23 mouse cellular contexts compared by ENCODE assay signal in genomic region chr11:102567157-102567556, GRCm38 (mm10). TPM values are rescaled to one million over a fixed set of nuclear protein-coding genes. Genes with fewer than 3 reads are reported as not detected.
DNase-seq lines count a peak whose midpoint lies in the region; ATAC-seq and TF ChIP-seq lines count a peak whose summit lies in the region.
"Had no signal": no experiment of that assay in that cellular context is flagged by ENCODE, and none has a peak within 500 bp of the region (broad histone marks: within the 10 kb centered on the region; RNA-seq: fewer than 3 reads in every experiment).

No protein-coding gene starts in this region.

- H3K27ac ChIP-seq in gastrocnemius, adult 2 months = no peak overlapping the region
- no peak overlapping the region for H3K27ac ChIP-seq in left cerebral cortex, adult 2 months
- no peak overlapping the region for H3K27ac ChIP-seq in MEL (ENCODE audit: control insufficient read depth, low read depth, low read length)
- no peak overlapping the region for H3K27ac ChIP-seq in stomach, postnatal 0 days (replicated peaks)
- H3K27ac ChIP-seq: embryonic facial prominence, embryonic 13.5 days; forebrain, embryonic 12.5 days; heart, embryonic 10.5 days; hindbrain, embryonic 13.5 days; hindbrain, postnatal 0 days had no signal

- DNase-seq in gastrocnemius, adult 2 months = no peak
- DNase-seq in gastrocnemius, postnatal 36 days = no peak
- no peak for DNase-seq in left cerebral cortex, adult 2 months (ENCODE audit: extremely low spot score in 1 of 2, low spot score in 2 of 2)
- no peak for DNase-seq in left cerebral cortex, adult 11 months (ENCODE audit: low spot score)
- no peak for DNase-seq in MEL (ENCODE audit: low read depth, low spot score)
- DNase-seq in stomach, postnatal 0 days (ENCODE audit: low spot score) = no peak
- DNase-seq in yolk sac, embryonic 10.5 days (ENCODE audit: low spot score) = no peak
- DNase-seq: adrenal gland, postnatal 10 days; B cell, adult 2 months; cerebellum, adult 11-12 months; cerebellum, adult 9-10 months; cerebellum, postnatal 36 days; gastrocnemius, postnatal 14 days; heart, postnatal 10 days; heart, postnatal 4 days had no signal

- no peak for TF ChIP-seq EP300 in MEL (IDR thresholded peaks at IDR 0.05; ENCODE audit: low read depth in 1 of 2, low read length in 2 of 2)
- TF ChIP-seq EP300 in stomach, postnatal 0 days (optimal IDR thresholded peaks at IDR 0.05) = no peak

- no peak for ATAC-seq in stomach, postnatal 0 days (ENCODE audit: low FRiP score, low TSS enrichment)
- ATAC-seq: CD4-positive, CD25-positive, alpha-beta regulatory T cell, adult 4 months; forebrain, embryonic 16.5 days; hindbrain, postnatal 0 days had no signal

- no peak overlapping the region for H3K9ac ChIP-seq in MEL (ENCODE audit: control insufficient read depth, low read depth, low read length, poor library complexity, severe bottlenecking)
- no peak overlapping the region for H3K9ac ChIP-seq in stomach, postnatal 0 days (ENCODE audit: low read length)
- H3K9ac ChIP-seq: embryonic facial prominence, embryonic 13.5 days; forebrain, embryonic 12.5 days; hindbrain, embryonic 13.5 days had no signal

- peaks cover 0 to 25% of the 10 kb centered on the region in 2 experiments; a peak in 2 of 4 replicates for H3K36me3 ChIP-seq in MEL (ENCODE audit: control insufficient read depth in 1 of 2, insufficient read depth in 2 of 2, low read length in 2 of 2)
- no peaks in the 10 kb centered on the region for H3K36me3 ChIP-seq in stomach, postnatal 0 days (ENCODE audit: control insufficient read depth, insufficient read depth, low read length)
- H3K36me3 ChIP-seq: embryonic facial prominence, embryonic 13.5 days; forebrain, embryonic 12.5 days; heart, embryonic 10.5 days; hindbrain, embryonic 13.5 days had no signal

- H3K79me2 ChIP-seq in MEL (ENCODE audit: control insufficient read depth, insufficient read depth, low read length, poor library complexity) = peaks cover 2% of the 10 kb centered on the region; the same call in 1 of the 2 replicates

- TF ChIP-seq POLR2A in MEL (IDR thresholded peaks at IDR 0.05; ENCODE audit: control insufficient read depth in 1 of 2, insufficient read depth in 1 of 2, low read depth in 1 of 2, low read length in 2 of 2, poor library complexity in 1 of 2) = no peak

- peaks cover 15 to 21% of the 10 kb centered on the region in 2 experiments for H3K4me1 ChIP-seq in MEL (ENCODE audit: control insufficient read depth in 1 of 2, insufficient read depth in 2 of 2, low read length in 2 of 2)
- no peaks in the 10 kb centered on the region for H3K4me1 ChIP-seq in stomach, postnatal 0 days (replicated peaks; ENCODE audit: control insufficient read depth, insufficient read depth)
- H3K4me1 ChIP-seq: embryonic facial prominence, embryonic 13.5 days; forebrain, embryonic 12.5 days; hindbrain, embryonic 13.5 days had no signal

- H3K4me3 ChIP-seq in gastrocnemius, adult 2 months = no peak overlapping the region
- no peak overlapping the region for H3K4me3 ChIP-seq in left cerebral cortex, adult 2 months
- no peak overlapping the region for H3K4me3 ChIP-seq in MEL (ENCODE audit: control insufficient read depth in 1 of 2, insufficient read depth in 1 of 2, low read depth in 2 of 2, low read length in 2 of 2)
- no peak overlapping the region for H3K4me3 ChIP-seq in stomach, postnatal 0 days (ENCODE audit: low read depth, low read length)
- H3K4me3 ChIP-seq: embryonic facial prominence, embryonic 13.5 days; forebrain, embryonic 12.5 days; heart, embryonic 10.5 days; hindbrain, embryonic 13.5 days had no signal

- no peaks in the 10 kb centered on the region for H3K9me3 ChIP-seq in MEL (replicated peaks; ENCODE audit: insufficient read depth, low read length)
- no peaks in the 10 kb centered on the region for H3K9me3 ChIP-seq in stomach, postnatal 0 days (ENCODE audit: control insufficient read depth, low read length)
- H3K9me3 ChIP-seq: embryonic facial prominence, embryonic 13.5 days; forebrain, embryonic 12.5 days; heart, embryonic 10.5 days; hindbrain, embryonic 13.5 days had no signal

- intact Hi-C loops in gastrocnemius, adult 2 months (cut with DNase I) = no loop called here
- intact Hi-C loops in gastrocnemius, postnatal 36 days (cut with DNase I) = no loop called here
- intact Hi-C loops in left cerebral cortex, adult 2 months (cut with DNase I) = no loop called here

- H3K27me3 ChIP-seq in MEL (ENCODE audit: control insufficient read depth in 1 of 2, insufficient read depth in 2 of 2, low read length in 2 of 2) = no peaks in the 10 kb centered on the region
- no peaks in the 10 kb centered on the region for H3K27me3 ChIP-seq in stomach, postnatal 0 days (ENCODE audit: control insufficient read depth, insufficient read depth, low read length)
- H3K27me3 ChIP-seq: embryonic facial prominence, embryonic 13.5 days; forebrain, embryonic 12.5 days; hindbrain, embryonic 13.5 days had no signal

- TF ChIP-seq CTCF in gastrocnemius, adult 2 months (IDR thresholded peaks at IDR 0.05) = peak; percentile 22; the same call in 1 of the 2 replicates
- peak; percentile 34 for TF ChIP-seq CTCF in left cerebral cortex, adult 2 months (IDR thresholded peaks at IDR 0.05)
- peak in 2 of 3 experiments; percentile 13 to 26; a peak in 3 of 6 replicates for TF ChIP-seq CTCF in MEL (IDR thresholded peaks at IDR 0.05 in 2 of 3, conservative IDR thresholded peaks at IDR 0.05 in 1 of 3; ENCODE audit: control insufficient read depth in 1 of 3, insufficient read depth in 1 of 3, low read depth in 2 of 3, low read length in 3 of 3, poor library complexity in 1 of 3, severe bottlenecking in 1 of 3)
- TF ChIP-seq CTCF in stomach, postnatal 0 days (IDR thresholded peaks at IDR 0.05; ENCODE audit: low read depth) = peak; percentile 31

- TF ChIP-seq RAD21 in MEL (IDR thresholded peaks at IDR 0.05; ENCODE audit: low read depth, low read length) = no peak

- no peak overlapping the region for H3K4me2 ChIP-seq in stomach, postnatal 0 days (replicated peaks; ENCODE audit: low read depth)
- H3K4me2 ChIP-seq: embryonic facial prominence, embryonic 13.5 days; forebrain, embryonic 12.5 days; hindbrain, embryonic 13.5 days had no signal

- WGBS in stomach, postnatal 0 days = 86% methylated on average over 6 of the region's 6 CpGs

TF ChIP-seq in MEL, 35 proteins besides CTCF, POLR2A, EP300 and RAD21:
- TF ChIP-seq CHD1 (IDR thresholded peaks at IDR 0.05; ENCODE audit: low read depth, low read length) (no peak), GATA1 (IDR thresholded peaks at IDR 0.05; ENCODE audit: low read depth, low read length) (no peak), ETS1 (IDR thresholded peaks at IDR 0.05; ENCODE audit: low read depth, low read length) (no peak), ZMIZ1 (IDR thresholded peaks at IDR 0.05; ENCODE audit: low read depth, low read length) (no peak), E2F4 (IDR thresholded peaks at IDR 0.05; ENCODE audit: borderline replicate concordance, low read depth, low read length) (no peak), NELFE (IDR thresholded peaks at IDR 0.05; ENCODE audit: low read depth, low read length) (no peak), MYB (IDR thresholded peaks at IDR 0.05; ENCODE audit: low read depth, low read length) (no peak), MEF2A (IDR thresholded peaks at IDR 0.05; ENCODE audit: extremely low read depth, insufficient replicate concordance, low read depth, low read length, poor library complexity, severe bottlenecking) (no peak), BHLHE40 (IDR thresholded peaks at IDR 0.05; ENCODE audit: borderline replicate concordance, low read depth, low read length) (no peak), CHD2 (IDR thresholded peaks at IDR 0.05; ENCODE audit: low read length) (no peak), JUND (IDR thresholded peaks at IDR 0.05; ENCODE audit: low read depth, low read length) (no peak)

RNA-seq across cellular contexts. Expression of gene Gpatch8, which starts 11.0 kb away (rescaled TPM):
- 10 to 100 TPM; 23.7 to 26.8 TPM for total RNA-seq in gastrocnemius, adult 2 months (2021)
- 10 to 100 TPM; 20.2 to 24.4 TPM for total RNA-seq in gastrocnemius, postnatal 36 days (2021)
- total RNA-seq in left cerebral cortex, adult 2 months (2021) = 10 to 100 TPM; 57.1 to 60.5 TPM
- total RNA-seq in MEL (2012; rRNA removed) = 17.9 and 20.3 TPM in 2 replicates
- polyA plus RNA-seq in MEL (2012; ENCODE audit: insufficient read depth in 1 of 2, insufficient read length in 2 of 2, low read depth in 1 of 2, low replicate concordance in 2 of 2, missing spikeins in 1 of 2) = 10 to 100 TPM; 25.8 to 29.7 TPM
- polyA plus RNA-seq in stomach, postnatal 0 days (2015; fragmentation: Nextera tagmentation; extraction: Ambion mirVana) = 16.7 and 16.8 TPM in 2 replicates

RNA-seq across cellular contexts. Expression of gene Gm11627, which starts 12.1 kb away (rescaled TPM):
- total RNA-seq in gastrocnemius, adult 2 months (2021) = not detected
- not detected for total RNA-seq in gastrocnemius, postnatal 36 days (2021)
- 1 to 10 TPM; 4.8 to 5.0 TPM for total RNA-seq in left cerebral cortex, adult 2 months (2021)
- total RNA-seq in MEL (2012; rRNA removed) = 0.33 and 0.35 TPM in 2 replicates
- polyA plus RNA-seq in MEL (2012; ENCODE audit: insufficient read depth in 1 of 2, insufficient read length in 2 of 2, low read depth in 1 of 2, low replicate concordance in 2 of 2, missing spikeins in 1 of 2) = under 1 TPM in 1 of 2 experiments, not detected in 1; 0.13 TPM
- 20.1 and 22.4 TPM in 2 replicates for polyA plus RNA-seq in stomach, postnatal 0 days (2015; fragmentation: Nextera tagmentation; extraction: Ambion mirVana)
- total RNA-seq: granulocyte monocyte progenitor cell, adult 5-6 weeks; hindbrain, postnatal 0 days had no signal
- polyA plus RNA-seq: CD4-positive, CD25-positive, alpha-beta regulatory T cell, adult 4 months had no signal

RNA-seq across cellular contexts. Expression of gene Fzd2, which starts 37.0 kb away (rescaled TPM):
- total RNA-seq in gastrocnemius, adult 2 months (2021) = 1 to 10 TPM; 1.2 to 2.1 TPM
- total RNA-seq in gastrocnemius, postnatal 36 days (2021) = 1 to 10 TPM; 1.3 to 2.4 TPM
- 10 to 100 TPM; 10.9 to 11.7 TPM for total RNA-seq in left cerebral cortex, adult 2 months (2021)
- total RNA-seq in MEL (2012; rRNA removed) = not detected in 2 replicates
- polyA plus RNA-seq in MEL (2012; ENCODE audit: insufficient read depth in 1 of 2, insufficient read length in 2 of 2, low read depth in 1 of 2, low replicate concordance in 2 of 2, missing spikeins in 1 of 2) = not detected
- 10.2 and 11.8 TPM in 2 replicates for polyA plus RNA-seq in stomach, postnatal 0 days (2015; fragmentation: Nextera tagmentation; extraction: Ambion mirVana)
- total RNA-seq: granulocyte monocyte progenitor cell, adult 5-6 weeks had no signal
- polyA plus RNA-seq: CD4-positive, CD25-positive, alpha-beta regulatory T cell, adult 4 months had no signal
